Mouse (Mus musculus) MEL (cell line): ENCODE results near the gene Zfp512b. TPM values are rescaled to one million over a fixed set of nuclear protein-coding genes. Genes with fewer than 3 reads are reported as not detected.

Experiments used
- DNase-seq: peaks from one replicate; pipeline ENCODE4 v3.0.0; 2011; ENCODE audit warnings: low read depth, low spot score
- H3K27ac ChIP-seq: 2 replicates; pipeline ENCODE4 v1.5.1; 2012; ENCODE audit warnings: low read depth, mild to moderate bottlenecking, control low read depth, low read length, moderate library complexity; ENCODE audit not compliant: control insufficient read depth
- H3K27me3 ChIP-seq, 2 experiments: fragments of 150-350 bp in 1 of 2; sonication (generic) in 1 of 2; 2 replicates each; pipeline ENCODE4 v1.6.1; 2012; ENCODE audit warnings: low read length in 2 of 2, mild to moderate bottlenecking in 2 of 2, improper control_type of control experiment in 1 of 2, moderate library complexity in 1 of 2; ENCODE audit not compliant: insufficient read depth in 2 of 2, control insufficient read depth in 1 of 2
- H3K36me3 ChIP-seq, 2 experiments: 2 replicates each; pipeline ENCODE4 v1.6.1; 2012 to 2014; ENCODE audit warnings: low read length in 2 of 2, improper control_type of control experiment in 1 of 2, inconsistent platforms in 1 of 2, mild to moderate bottlenecking in 1 of 2; ENCODE audit not compliant: insufficient read depth in 2 of 2, control insufficient read depth in 1 of 2
- H3K4me1 ChIP-seq, 2 experiments: fragments of 150-350 bp in 1 of 2; sonication (generic) in 1 of 2; 2 replicates each; pipeline ENCODE4 v1.6.1; 2012; ENCODE audit warnings: low read length in 2 of 2, improper control_type of control experiment in 1 of 2, mild to moderate bottlenecking in 1 of 2; ENCODE audit not compliant: insufficient read depth in 2 of 2, control insufficient read depth in 1 of 2
- H3K4me3 ChIP-seq, 2 experiments: fragments of 150-350 bp in 1 of 2; sonication (generic) in 1 of 2; 2 replicates each; pipeline ENCODE4 v1.5.1; 2012; ENCODE audit warnings: low read depth in 2 of 2, low read length in 2 of 2, mild to moderate bottlenecking in 2 of 2, moderate library complexity in 2 of 2, control low read depth in 1 of 2, improper control_type of control experiment in 1 of 2; ENCODE audit not compliant: control insufficient read depth in 1 of 2, insufficient read depth in 1 of 2
- H3K79me2 ChIP-seq: 2 replicates; pipeline ENCODE4 v1.6.1; 2012; ENCODE audit warnings: mild to moderate bottlenecking, low read length, moderate library complexity; ENCODE audit not compliant: control insufficient read depth, poor library complexity, insufficient read depth
- H3K9ac ChIP-seq: 2 replicates; pipeline ENCODE4 v1.6.1; 2012; ENCODE audit warnings: low read depth, mild to moderate bottlenecking, control low read depth, low read length, moderate library complexity; ENCODE audit not compliant: control insufficient read depth, poor library complexity, severe bottlenecking
- H3K9me3 ChIP-seq: fragments of 150-350 bp; sonication (generic); replicated peaks from 2 replicates; pipeline ENCODE4 v1.6.1; 2012; ENCODE audit warnings: mild to moderate bottlenecking, low read length, improper control_type of control experiment, moderate library complexity; ENCODE audit not compliant: insufficient read depth
- BHLHE40 ChIP-seq: IDR thresholded peaks from 2 replicates; pipeline ENCODE4 v1.6.1; 2012; ENCODE audit warnings: low read depth, mild to moderate bottlenecking, inconsistent platforms, low read length, improper control_type of control experiment, borderline replicate concordance
- CHD1 ChIP-seq: IDR thresholded peaks from 2 replicates; pipeline ENCODE4 v1.6.1; 2012; ENCODE audit warnings: low read depth, mild to moderate bottlenecking, inconsistent platforms, low read length, improper control_type of control experiment
- EP300 ChIP-seq, 2 experiments: IDR thresholded peaks; 2 replicates each; pipeline ENCODE4 v1.6.1; 2011; ENCODE audit warnings: improper control_type of control experiment in 2 of 2, low read length in 2 of 2, low read depth in 1 of 2, mild to moderate bottlenecking in 1 of 2
- MAFK ChIP-seq: IDR thresholded peaks from 2 replicates; pipeline ENCODE4 v1.6.1; 2011; ENCODE audit warnings: low read depth, mild to moderate bottlenecking, low read length, improper control_type of control experiment, borderline replicate concordance
- MXI1 ChIP-seq: IDR thresholded peaks from 2 replicates; pipeline ENCODE4 v1.6.1; 2011; ENCODE audit warnings: mild to moderate bottlenecking, low read depth, low read length, improper control_type of control experiment
- MYB ChIP-seq: IDR thresholded peaks from 2 replicates; pipeline ENCODE4 v1.6.1; 2011; ENCODE audit warnings: mild to moderate bottlenecking, low read depth, low read length, improper control_type of control experiment
- NRF1 ChIP-seq: IDR thresholded peaks from 2 replicates; pipeline ENCODE4 v1.6.1; 2014; ENCODE audit warnings: low read depth, mild to moderate bottlenecking, inconsistent platforms, low read length, improper control_type of control experiment, moderate library complexity; ENCODE audit not compliant: poor library complexity, insufficient read depth, severe bottlenecking
- RCOR1 ChIP-seq: IDR thresholded peaks from 2 replicates; pipeline ENCODE4 v1.6.1; 2012; ENCODE audit warnings: low read depth, mild to moderate bottlenecking, inconsistent platforms, low read length, improper control_type of control experiment
- SMC3 ChIP-seq: IDR thresholded peaks from 2 replicates; pipeline ENCODE4 v1.6.1; 2011; ENCODE audit warnings: low read depth, low read length, improper control_type of control experiment
- TAL1 ChIP-seq: IDR thresholded peaks from 2 replicates; pipeline ENCODE4 v1.6.1; 2012; ENCODE audit warnings: mild to moderate bottlenecking, inconsistent platforms, low read length, moderate library complexity, mixed read lengths
- UBTF ChIP-seq: IDR thresholded peaks from 2 replicates; pipeline ENCODE4 v1.6.1; 2012; ENCODE audit warnings: low read depth, mild to moderate bottlenecking, inconsistent platforms, low read length, improper control_type of control experiment, moderate library complexity, borderline replicate concordance; ENCODE audit not compliant: insufficient read depth
- USF2 ChIP-seq, 2 experiments: IDR thresholded peaks; 2 replicates each; pipeline ENCODE4 v1.6.1; 2011 to 2012; ENCODE audit warnings: improper control_type of control experiment in 2 of 2, low read length in 2 of 2, borderline replicate concordance in 1 of 2, inconsistent platforms in 1 of 2, low read depth in 1 of 2, mild to moderate bottlenecking in 1 of 2; ENCODE audit not compliant: insufficient read depth in 1 of 2
- polyA plus RNA-seq, 2 experiments: library from polyadenylated mRNA; stranded (reverse) in 1 of 2; unstranded in 1 of 2; fragments of >175 nt in 1 of 2; fragments of >200 nt in 1 of 2; gene quantifications; 2 replicates each; pipeline versions ENCODE4 v1.2.1 to v1.2.4; 2012; ENCODE audit warnings: low replicate concordance in 2 of 2, low read depth in 1 of 2; ENCODE audit not compliant: insufficient read length in 2 of 2, insufficient read depth in 1 of 2, missing spikeins in 1 of 2
- total RNA-seq: library from RNA; depleted of rRNA; stranded (reverse); fragments of 300-350 nt; gene quantifications from 2 replicates; pipeline ENCODE4 v1.2.3, GENCODE M21; 2012; rRNA removed

The Zfp512b gene
- total and polyA plus RNA-seq, 3 experiments = 15.5 to 37.6 TPM; not detected in 1

DNA sequence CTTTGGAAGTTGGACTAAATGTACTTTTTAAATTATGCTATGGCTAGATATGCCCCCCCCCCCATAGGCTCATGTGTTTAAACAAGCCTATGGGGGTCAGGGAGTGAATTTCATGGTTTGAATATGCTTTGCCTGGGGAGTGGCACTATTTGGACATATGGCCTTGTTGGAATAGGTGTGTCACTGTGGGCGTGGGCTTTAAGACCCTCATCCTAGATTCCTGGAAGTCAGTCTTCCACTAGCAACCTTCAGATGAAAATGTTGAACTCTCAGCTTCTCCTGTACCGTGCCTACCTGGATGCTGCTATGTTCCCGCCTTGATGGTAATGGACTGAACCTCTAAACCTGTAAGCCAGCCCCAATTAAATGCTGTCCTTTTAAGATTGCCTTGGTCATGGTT, 60.0 kb downstream of the Zfp512b start:
- DNase-seq = no peak
- Histone ChIP-seq H3K27me3 (no peaks in the 10 kb centered on the region), H3K9ac (no peak overlapping the region), H3K9me3 (no peaks in the 10 kb centered on the region), H3K4me3 (no peak overlapping the region), H3K27ac (no peak overlapping the region), H3K36me3 (peaks cover 9 to 17% of the 10 kb centered on the region in 2 experiments)
- TF ChIP-seq UBTF (no peak), SMC3 (no peak), BHLHE40 (no peak), USF2 (IDR thresholded peaks at IDR 0.05; ENCODE audit: borderline replicate concordance in 1 of 2, insufficient read depth in 1 of 2, low read depth in 1 of 2, low read length in 2 of 2) (no peak), CHD1 (no peak), TAL1 (no peak), MYB (no peak), NRF1 (no peak), MAFK (no peak), RCOR1 (no peak), EP300 (IDR thresholded peaks at IDR 0.05; ENCODE audit: low read depth in 1 of 2, low read length in 2 of 2) (no peak), MXI1 (no peak)
- TF ChIP-seq, all 39 proteins: peak for 0
- peaks cover 62% of the 10 kb centered on the region for H3K79me2 ChIP-seq
- H3K4me1 ChIP-seq = peaks cover 0 to 6% of the 10 kb centered on the region in 2 experiments; a peak in 3 of 4 replicates

Other genes with a start within 250 kb of the Zfp512b start
- gene Zgpat, start 227.9 kb downstream of the Zfp512b start, total RNA-seq = 22.5 and 30.7 TPM in 2 replicates
- 10 to 100 TPM in 1 of 2 experiments, not detected in 1; 28.0 TPM for gene Zgpat, start 227.9 kb downstream of the Zfp512b start, polyA plus RNA-seq
- gene Arfrp1, start 227.4 kb downstream of the Zfp512b start, total RNA-seq = 34.4 and 36.8 TPM in 2 replicates
- 10 to 100 TPM in 1 of 2 experiments, not detected in 1; 68.8 TPM for gene Arfrp1, start 227.4 kb downstream of the Zfp512b start, polyA plus RNA-seq
- gene Lime1, start 212.7 kb downstream of the Zfp512b start, total RNA-seq = 13.4 and 18.7 TPM in 2 replicates
- 10 to 100 TPM in 1 of 2 experiments, not detected in 1; 27.4 TPM for gene Lime1, start 212.7 kb downstream of the Zfp512b start, polyA plus RNA-seq
- 0.10 and 0.23 TPM in 2 replicates for gene Zbtb46, start 133.4 kb downstream of the Zfp512b start, total RNA-seq
- under 1 TPM in 1 of 2 experiments, not detected in 1; 0.64 TPM for gene Zbtb46, start 133.4 kb downstream of the Zfp512b start, polyA plus RNA-seq
- gene Abhd16b, start 99.6 kb downstream of the Zfp512b start, total RNA-seq = not detected in 2 replicates
- gene Abhd16b, start 99.6 kb downstream of the Zfp512b start, polyA plus RNA-seq = under 1 TPM in 1 of 2 experiments, not detected in 1; 0.08 TPM
- 88.2 and 99.5 TPM in 2 replicates for gene Tpd52l2, start 95.7 kb downstream of the Zfp512b start, total RNA-seq
- gene Tpd52l2, start 95.7 kb downstream of the Zfp512b start, polyA plus RNA-seq = 100 to 1,000 TPM in 1 of 2 experiments, not detected in 1; 119 TPM
- gene Dnajc5, start 72.3 kb downstream of the Zfp512b start, total RNA-seq = 50.6 and 51.9 TPM in 2 replicates
- 100 to 1,000 TPM in 1 of 2 experiments, 10 to 100 TPM in 1; 57.9 to 338 TPM for gene Dnajc5, start 72.3 kb downstream of the Zfp512b start, polyA plus RNA-seq
- gene Uckl1, start 7.9 kb downstream of the Zfp512b start, total RNA-seq = 15.2 and 15.6 TPM in 2 replicates
- gene Uckl1, start 7.9 kb downstream of the Zfp512b start, polyA plus RNA-seq = 10 to 100 TPM in 1 of 2 experiments, not detected in 1; 24.6 TPM
- 56.0 and 58.7 TPM in 2 replicates for gene Prpf6, start 935 bp downstream of the Zfp512b start, total RNA-seq
- 10 to 100 TPM in 1 of 2 experiments, not detected in 1; 69.4 TPM for gene Prpf6, start 935 bp downstream of the Zfp512b start, polyA plus RNA-seq
- gene Samd10, start 6.4 kb upstream of the Zfp512b start, total RNA-seq = 0.56 and 0.89 TPM in 2 replicates
- 1 to 10 TPM in 1 of 2 experiments, not detected in 1; 4.6 TPM for gene Samd10, start 6.4 kb upstream of the Zfp512b start, polyA plus RNA-seq
- gene Gm29797, start 64.2 kb upstream of the Zfp512b start, total RNA-seq = not detected in 2 replicates
- not detected for gene Gm29797, start 64.2 kb upstream of the Zfp512b start, polyA plus RNA-seq
- not detected in 2 replicates for gene Sox18, start 78.8 kb upstream of the Zfp512b start, total RNA-seq
- gene Sox18, start 78.8 kb upstream of the Zfp512b start, polyA plus RNA-seq = under 1 TPM in 1 of 2 experiments, not detected in 1; 0.04 TPM
- 6.7 and 7.3 TPM in 2 replicates for gene Tcea2, start 87.5 kb upstream of the Zfp512b start, total RNA-seq
- 10 to 100 TPM in 1 of 2 experiments, not detected in 1; 17.0 TPM for gene Tcea2, start 87.5 kb upstream of the Zfp512b start, polyA plus RNA-seq
- 45.5 and 46.2 TPM in 2 replicates for gene Rgs19, start 101.2 kb upstream of the Zfp512b start, total RNA-seq
- gene Rgs19, start 101.2 kb upstream of the Zfp512b start, polyA plus RNA-seq = 100 to 1,000 TPM in 1 of 2 experiments, not detected in 1; 157 TPM
- gene Lkaaear1, start 105.6 kb upstream of the Zfp512b start, total RNA-seq = not detected in 2 replicates
- gene Lkaaear1, start 105.6 kb upstream of the Zfp512b start, polyA plus RNA-seq = not detected
- gene Oprl1, start 122.2 kb upstream of the Zfp512b start, total RNA-seq = 0.04 TPM in 1 of 2 replicates, not detected in the other
- gene Oprl1, start 122.2 kb upstream of the Zfp512b start, polyA plus RNA-seq = under 1 TPM in 1 of 2 experiments, not detected in 1; 0.25 TPM
- not detected in 2 replicates for gene Myt1, start 170.5 kb upstream of the Zfp512b start, total RNA-seq
- not detected for gene Myt1, start 170.5 kb upstream of the Zfp512b start, polyA plus RNA-seq
- 9.9 and 10.3 TPM in 2 replicates for gene Pcmtd2, start 245.1 kb upstream of the Zfp512b start, total RNA-seq
- gene Pcmtd2, start 245.1 kb upstream of the Zfp512b start, polyA plus RNA-seq = 10 to 100 TPM in 1 of 2 experiments, not detected in 1; 13.6 TPM